Mouse (Mus musculus): ENCODE results near the gene Actn3.
"Not testable (repeated sequence)": the region's sequence is repeated elsewhere in the genome, so short reads cannot be mapped to it uniquely, and the experiment has no call there.

The Actn3 gene

GRCm38 (mm10) chr19:4877785-4878184 is at the start of gene Actn3:
Gene Actn3, minus strand, starts transcription at chr19:4877909.
- DNase-seq (ENCODE audit: low spot score): no peak

DNA sequence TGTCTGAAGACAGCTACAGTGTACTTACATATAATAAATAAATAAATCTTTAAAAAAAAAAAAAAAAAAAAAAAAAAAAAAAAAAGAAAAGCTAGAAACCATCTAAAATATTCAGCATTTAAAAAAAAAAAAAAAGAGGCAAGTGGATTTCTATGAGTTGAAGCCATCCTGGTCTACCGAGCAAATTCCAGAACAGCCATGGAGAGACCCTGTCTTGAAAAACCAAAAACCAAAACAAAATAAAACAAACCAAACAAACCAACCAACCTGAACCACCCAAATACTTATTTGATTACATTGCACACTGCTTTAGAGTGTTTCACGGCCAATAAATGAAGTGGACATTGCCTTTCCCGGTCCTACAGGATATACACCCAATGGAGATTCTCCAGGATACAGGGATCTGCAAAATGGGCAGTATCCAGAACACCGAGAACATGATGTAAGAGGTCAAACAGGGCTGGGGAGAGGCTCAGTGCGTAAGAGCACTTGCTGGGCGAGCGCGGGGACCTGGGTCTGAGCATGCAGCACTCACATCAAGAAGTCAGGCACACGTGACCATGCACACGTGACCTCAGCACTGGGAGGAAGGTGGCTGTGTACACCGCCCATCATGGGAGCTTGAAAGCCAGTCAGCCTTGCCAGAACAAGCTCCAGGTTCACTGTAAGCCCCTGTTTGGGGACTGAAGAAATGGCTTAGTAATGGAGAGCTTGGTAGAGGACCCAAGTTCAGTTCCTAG is 47.6 kb upstream of the Actn3 start:
- no peak for DNase-seq (ENCODE audit: low spot score)

GRCm38 (mm10) chr19:4919652-4920051 is 41.9 kb upstream of the Actn3 start:
- no peak for DNase-seq (ENCODE audit: low spot score)

DNA sequence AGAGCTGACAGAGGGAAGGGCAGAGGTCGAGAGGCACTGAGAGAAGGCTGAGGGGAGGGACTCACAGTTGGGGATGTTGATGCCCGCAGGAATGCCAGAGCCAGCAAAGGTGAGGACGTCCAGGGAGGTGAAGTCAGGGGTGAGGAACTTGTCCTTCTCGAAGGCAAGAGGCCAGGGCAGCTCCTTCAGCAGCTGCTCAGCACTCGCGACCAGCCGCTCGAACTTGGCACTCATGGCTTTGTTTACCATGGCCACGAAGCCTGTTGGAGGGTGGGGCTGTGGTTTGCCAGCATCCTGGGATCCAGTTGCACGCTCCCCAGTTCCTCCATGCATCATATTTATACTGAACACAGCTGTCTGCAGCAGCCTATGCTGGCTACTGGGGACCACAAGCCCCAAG is 39.1 kb upstream of the Actn3 start:
- no peak for DNase-seq (ENCODE audit: low spot score)

GRCm38 (mm10) chr19:4915924-4916603 is 38.4 kb upstream of the Actn3 start:
- DNase-seq (ENCODE audit: low spot score): no peak

DNA sequence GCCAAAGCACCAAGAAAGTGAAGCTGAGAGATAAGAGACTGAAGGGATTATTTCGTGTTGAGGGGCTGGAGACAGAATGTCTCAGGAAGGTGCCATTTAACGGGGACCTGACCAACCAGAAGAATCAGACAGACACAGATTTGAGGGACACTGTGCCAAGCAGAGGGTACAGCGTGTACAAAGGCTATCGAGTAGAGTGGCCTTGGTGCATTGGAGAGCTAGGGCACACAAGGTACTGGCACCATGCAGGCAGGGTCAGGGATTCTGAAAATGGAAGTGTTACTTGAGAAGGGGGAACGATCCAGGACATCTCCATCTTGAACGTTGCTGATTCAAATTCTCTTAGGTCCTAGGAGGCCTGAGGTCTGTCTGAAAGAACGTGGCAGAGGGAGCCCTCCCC is 31.7 kb upstream of the Actn3 start:
- DNase-seq (ENCODE audit: low spot score): no peak

DNA sequence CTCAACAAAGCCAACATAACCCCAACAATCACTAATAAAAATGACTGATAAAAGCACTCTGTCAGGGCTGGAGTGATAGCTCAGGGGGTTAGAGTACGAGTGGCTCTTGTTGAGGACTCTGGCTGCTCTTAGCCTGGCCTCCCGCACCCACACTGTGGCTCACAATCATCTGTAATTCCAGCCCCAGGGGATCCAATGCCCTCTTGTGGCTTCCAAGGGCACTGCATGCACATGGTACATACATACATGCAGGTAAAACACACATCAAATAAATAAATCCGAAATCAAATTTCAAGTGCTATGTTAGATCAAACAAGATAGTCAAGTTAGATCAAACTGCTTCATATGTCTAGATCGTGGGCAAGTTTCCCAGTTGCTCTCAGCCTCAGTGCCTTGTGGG is 30.4 kb upstream of the Actn3 start:
- DNase-seq (ENCODE audit: low spot score): no peak

GRCm38 (mm10) chr19:4905979-4906794 is 28.5 kb upstream of the Actn3 start, which contains the start of gene Bbs1:
Gene Bbs1, minus strand, starts transcription at chr19:4906628.
- DNase-seq (ENCODE audit: low spot score): peak; percentile 89

GRCm38 (mm10) chr19:4899888-4900287 is 22.2 kb upstream of the Actn3 start:
- DNase-seq (ENCODE audit: low spot score): no peak

- no peak for DNase-seq (ENCODE audit: low spot score)
Measured at GRCm38 (mm10) chr19:4898972-4899371, 21.3 kb upstream of the Actn3 start.

DNA sequence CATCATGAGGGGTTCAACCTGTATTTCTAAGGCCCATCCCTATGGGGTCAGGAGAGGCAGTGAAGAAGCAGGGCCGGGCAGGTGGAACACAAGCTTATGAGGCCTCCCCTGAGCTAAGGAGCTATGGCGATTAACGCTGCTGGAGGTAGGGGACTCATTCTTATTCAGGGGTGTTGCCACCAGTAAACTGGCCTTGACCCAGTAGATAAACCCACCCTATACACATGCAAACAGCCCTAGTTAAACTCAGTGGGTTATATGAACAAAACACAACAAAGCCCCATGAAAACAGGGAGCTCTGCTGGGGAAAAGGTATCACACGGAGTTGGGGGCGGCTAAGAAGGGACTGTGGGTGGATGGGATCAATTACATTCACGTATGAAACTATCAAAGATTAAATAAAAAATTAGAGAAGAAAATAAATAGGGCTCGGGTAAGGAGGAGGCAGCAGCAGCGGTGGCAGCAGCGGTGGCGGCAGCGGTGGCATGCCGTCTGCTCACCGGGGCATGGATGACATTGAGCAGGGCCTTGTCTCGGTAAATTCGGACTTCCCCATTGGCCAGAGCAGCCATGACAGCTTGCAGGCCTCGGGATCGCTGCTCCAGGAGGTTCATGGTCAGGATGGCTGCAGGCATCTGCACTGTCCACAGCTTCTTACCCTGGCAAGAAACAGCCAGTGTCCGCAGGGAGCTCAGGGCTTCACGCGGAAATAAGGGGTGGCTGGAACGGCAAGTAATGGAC is 19.2 kb upstream of the Actn3 start:
- DNase-seq (ENCODE audit: low spot score): no peak

GRCm38 (mm10) chr19:4891798-4892197 is 14.1 kb upstream of the Actn3 start:
- DNase-seq (ENCODE audit: low spot score): no peak

DNA sequence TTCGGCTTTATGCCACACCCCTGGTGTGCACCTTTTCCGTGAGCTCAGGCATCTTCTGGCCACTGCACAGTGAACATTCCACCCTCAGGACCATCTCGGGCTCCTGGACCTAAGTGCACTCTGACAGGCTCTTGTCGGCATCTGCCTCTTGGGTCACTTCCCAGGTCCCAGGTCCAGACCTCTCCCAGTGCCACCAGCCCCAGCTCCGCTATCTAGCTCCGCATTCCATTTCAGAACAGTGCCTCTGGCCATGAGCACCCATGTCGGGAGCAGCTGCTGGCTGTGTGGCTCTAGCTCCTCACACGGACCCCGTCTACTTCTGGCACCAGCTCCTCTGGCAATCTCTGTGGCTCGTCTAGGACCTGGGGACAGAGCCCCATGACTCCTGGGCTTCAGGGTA is 12.1 kb upstream of the Actn3 start:
- DNase-seq (ENCODE audit: low spot score): no peak

DNA sequence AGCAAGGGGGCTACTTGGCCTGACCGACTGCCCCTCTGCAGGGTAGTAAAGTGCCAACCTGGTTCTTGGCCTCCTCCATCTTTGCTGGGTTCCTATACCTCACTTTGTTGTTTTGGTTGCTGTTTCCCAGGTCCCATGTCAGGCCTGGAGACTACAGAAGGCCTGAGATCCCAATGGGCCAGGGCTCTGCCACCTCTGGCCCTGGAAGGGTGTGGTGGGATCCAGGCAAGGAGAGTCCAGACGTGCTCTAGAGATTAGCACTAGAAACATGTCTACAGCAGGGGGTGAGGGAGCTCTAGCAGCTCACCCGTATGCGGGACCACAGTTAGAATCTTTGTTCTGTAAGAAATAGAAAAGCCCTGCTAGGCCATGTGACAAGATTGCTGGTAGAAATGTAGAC is 6.3 kb upstream of the Actn3 start:
- DNase-seq (ENCODE audit: low spot score): no peak

GRCm38 (mm10) chr19:4879324-4879703 is 1.6 kb upstream of the Actn3 start:
- DNase-seq (ENCODE audit: low spot score): no peak

GRCm38 (mm10) chr19:4878405-4879323 is 955 bp upstream of the Actn3 start, which contains the start of gene Zdhhc24:
Gene Zdhhc24, plus strand, starts transcription at chr19:4878668.
- peak; percentile 96 for DNase-seq (ENCODE audit: low spot score)

DNA sequence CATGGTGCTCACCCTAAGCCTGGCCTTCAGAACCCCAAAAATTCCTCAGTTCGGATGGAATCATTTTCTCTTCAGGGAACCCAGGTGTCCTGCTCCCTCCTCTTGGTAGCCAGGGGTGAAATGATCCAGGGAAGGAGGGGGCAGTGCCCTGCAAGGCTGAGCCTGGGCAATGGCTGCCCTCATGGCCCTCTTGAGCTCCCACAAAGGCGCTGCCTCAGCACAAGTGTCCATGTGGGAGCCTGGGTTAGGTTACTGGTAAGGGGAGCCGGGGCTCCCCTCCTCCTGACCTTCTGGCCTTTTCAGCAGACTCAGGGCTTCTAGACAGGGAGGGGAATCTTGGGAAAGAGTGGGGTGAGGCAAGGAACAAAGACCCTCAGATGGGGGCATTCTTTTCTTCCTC is 954 bp downstream of the Actn3 start:
- DNase-seq (ENCODE audit: low spot score): no peak

DNA sequence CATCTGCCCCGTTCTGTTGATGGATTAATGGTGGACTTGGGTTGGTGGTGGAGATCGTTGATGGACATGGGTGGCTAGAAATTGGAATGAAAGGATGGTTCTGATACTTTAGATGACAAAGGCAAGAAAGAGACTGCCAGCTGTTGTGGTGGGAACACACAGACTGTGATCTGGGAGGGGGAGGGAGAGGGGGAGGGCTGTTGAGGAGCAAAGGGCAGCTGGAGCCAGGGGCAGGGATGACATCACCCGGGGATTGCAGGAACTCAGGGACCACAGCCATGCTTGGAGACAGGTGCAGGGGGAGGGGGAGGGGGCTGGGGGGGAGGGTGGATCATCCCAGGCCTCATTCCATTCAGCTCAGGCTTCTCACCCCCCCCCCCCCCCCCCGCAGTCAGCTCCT is 1.5 kb downstream of the Actn3 start:
- no peak for DNase-seq (ENCODE audit: low spot score)

- not testable (repeated sequence) for DNase-seq (ENCODE audit: low spot score)
Measured at GRCm38 (mm10) chr19:4874613-4875012, 3.1 kb downstream of the Actn3 start.

DNA sequence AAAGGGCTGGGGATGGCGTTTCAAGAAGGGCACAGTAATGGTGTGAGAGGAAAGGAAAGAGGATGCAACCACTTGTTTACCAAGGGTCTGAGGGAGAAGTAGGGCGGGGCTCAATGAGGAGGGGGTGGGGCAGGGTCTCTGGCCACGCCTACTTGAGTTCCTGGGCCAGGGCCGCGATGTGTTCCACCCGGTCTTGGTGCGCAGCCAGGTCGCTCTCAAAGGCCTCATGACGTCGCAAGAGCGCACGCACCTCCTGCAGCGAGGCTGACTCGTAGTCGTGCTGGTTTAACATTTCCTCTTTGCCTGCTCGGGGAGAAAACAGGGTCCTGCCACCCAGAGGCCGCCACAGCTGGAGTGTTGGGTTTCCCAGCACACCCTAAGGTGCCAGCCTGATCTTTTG is 12.6 kb downstream of the Actn3 start:
- peak; percentile 78 for DNase-seq (ENCODE audit: low spot score)

DNA sequence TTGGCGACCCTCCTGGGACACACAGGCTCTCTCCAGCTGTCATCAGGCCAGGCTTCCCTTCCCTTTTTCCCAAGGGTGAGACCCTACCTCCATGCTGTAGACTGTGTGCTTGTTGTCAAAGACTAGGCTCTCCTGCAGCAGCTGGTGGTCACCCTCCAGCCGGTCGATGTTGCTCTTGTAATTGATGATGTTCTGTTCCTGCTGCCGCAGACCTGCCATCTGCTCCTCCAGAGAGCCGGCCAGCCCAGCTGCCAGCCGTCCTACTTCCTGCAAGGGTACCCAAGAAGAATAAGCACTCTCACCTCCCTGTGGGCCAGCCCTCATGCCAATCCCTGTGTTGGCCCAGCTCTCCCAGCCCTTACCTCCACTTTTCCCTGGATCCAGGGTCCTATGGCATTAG is 14.7 kb downstream of the Actn3 start:
- DNase-seq (ENCODE audit: low spot score): no peak
